Mouse (Mus musculus): ENCODE results near the gene H2-M10.5. TPM values are rescaled to one million over a fixed set of nuclear protein-coding genes. Genes with fewer than 3 reads are reported as not detected.
A peak's percentile ranks its signal among the peaks of the same experiment; 100 is the strongest.
"Not testable (repeated sequence)": the region's sequence is repeated elsewhere in the genome, so short reads cannot be mapped to it uniquely, and the experiment has no call there.

The H2-M10.5 gene
- polyA plus RNA-seq (2016; fragmentation: Nextera tagmentation; extraction: Ambion mirVana) = not detected in 2 replicates

GRCm38 (mm10) chr17:36772610-36773009 is at the start of gene H2-M10.5:
Gene H2-M10.5 (plus strand): TSS chr17:36772910.
- H3K36me3 ChIP-seq = not testable (repeated sequence)

DNA sequence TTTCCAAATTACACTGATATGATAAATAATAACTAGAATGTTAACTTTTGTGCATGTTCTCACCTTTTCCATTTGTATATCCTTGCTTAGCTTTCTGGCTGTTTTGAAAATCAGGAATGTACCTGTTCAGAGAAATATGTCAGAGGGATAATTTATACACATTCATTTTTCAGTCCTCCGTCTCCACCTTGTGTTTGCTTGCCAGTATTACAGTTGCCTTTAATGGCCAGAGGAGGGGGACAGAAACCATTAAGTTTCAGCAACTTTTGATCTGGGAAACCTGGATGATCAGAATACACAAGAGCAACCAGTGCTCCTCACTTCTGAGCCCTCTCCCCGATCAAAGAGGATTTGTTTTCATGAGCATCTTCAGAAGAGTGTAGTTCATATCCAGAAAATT is 46.7 kb upstream of the H2-M10.5 start:
- Histone ChIP-seq H3K27me3 (ENCODE audit: insufficient read depth, poor library complexity, severe bottlenecking) (no peaks in the 10 kb centered on the region; the same call in 1 of the 2 replicates), H3K36me3 (no peaks in the 10 kb centered on the region), H3K4me1 (no peaks in the 10 kb centered on the region), H3K4me3 (no peak overlapping the region), H3K9me3 (no peaks in the 10 kb centered on the region), H3K27ac (no peak overlapping the region)
- WGBS = 18% methylated on average over 2 of the region's 2 CpGs
- no peak for DNase-seq (ENCODE audit: low spot score)

More at GRCm38 (mm10) chr17:36772610-36773009, at the start of gene H2-M10.5:
- H3K4me1 ChIP-seq; H3K4me3 ChIP-seq; H3K9me3 ChIP-seq; DNase-seq (ENCODE audit: low spot score); H3K27me3 ChIP-seq (ENCODE audit: insufficient read depth, poor library complexity, severe bottlenecking); H3K27ac ChIP-seq: not testable (repeated sequence)
- 87% methylated on average over 2 of the region's 2 CpGs for WGBS

DNA sequence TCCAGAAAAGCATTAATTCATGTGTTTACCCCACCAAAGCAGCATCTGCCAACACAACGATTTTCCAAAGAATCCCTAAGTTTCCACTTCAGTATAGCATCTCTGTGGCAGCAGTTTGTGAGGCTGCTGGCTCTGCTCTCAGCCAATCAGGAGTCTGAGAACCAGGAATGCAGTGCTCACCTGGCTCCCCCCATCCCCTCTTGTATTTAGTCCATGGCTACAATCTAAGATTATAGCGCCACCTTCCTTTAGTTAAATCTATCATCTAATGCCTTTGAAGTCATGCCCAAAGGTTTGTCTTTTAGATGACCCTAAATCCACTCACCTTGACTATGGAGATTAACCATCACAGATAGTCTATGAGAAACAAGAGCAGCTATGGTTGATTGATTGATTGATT is 8.9 kb upstream of the H2-M10.5 start:
- Histone ChIP-seq H3K4me3 (no peak overlapping the region), H3K9me3 (no peaks in the 10 kb centered on the region), H3K4me1 (no peaks in the 10 kb centered on the region), H3K27me3 (ENCODE audit: insufficient read depth, poor library complexity, severe bottlenecking) (no peaks in the 10 kb centered on the region), H3K27ac (no peak overlapping the region), H3K36me3 (no peaks in the 10 kb centered on the region)
- WGBS = 53% methylated on average over 2 of the region's 2 CpGs
- DNase-seq (ENCODE audit: low spot score) = no peak

DNA sequence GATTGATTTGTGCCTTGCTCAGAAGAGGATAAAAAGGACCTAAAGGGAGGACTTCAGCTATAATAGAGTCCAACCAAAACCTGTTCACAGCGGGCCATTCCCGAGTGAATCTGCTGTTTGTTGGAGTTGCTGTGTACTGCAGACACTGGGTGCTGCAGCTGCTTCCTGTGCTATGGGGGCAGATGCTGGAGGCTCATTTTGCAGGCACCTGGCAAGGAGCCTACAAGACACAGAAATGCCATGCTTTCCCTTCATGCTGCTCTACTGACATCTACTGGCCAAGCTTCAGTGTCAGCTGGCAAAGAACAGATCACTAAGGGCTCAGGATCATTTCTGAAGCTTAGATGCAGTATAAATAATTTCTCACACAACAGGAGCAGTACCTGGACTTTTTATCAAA is 8.5 kb upstream of the H2-M10.5 start:
- not testable (repeated sequence) for DNase-seq (ENCODE audit: low spot score); H3K4me1 ChIP-seq; H3K27ac ChIP-seq; H3K36me3 ChIP-seq; H3K27me3 ChIP-seq (ENCODE audit: insufficient read depth, poor library complexity, severe bottlenecking); H3K4me3 ChIP-seq; H3K9me3 ChIP-seq
- 21% methylated on average over 2 of the region's 2 CpGs for WGBS

- WGBS = 60% methylated on average over 2 of the region's 2 CpGs
These were observed 7.3 kb upstream of the H2-M10.5 start for GRCm38 (mm10) chr17:36765403-36765802.

DNA sequence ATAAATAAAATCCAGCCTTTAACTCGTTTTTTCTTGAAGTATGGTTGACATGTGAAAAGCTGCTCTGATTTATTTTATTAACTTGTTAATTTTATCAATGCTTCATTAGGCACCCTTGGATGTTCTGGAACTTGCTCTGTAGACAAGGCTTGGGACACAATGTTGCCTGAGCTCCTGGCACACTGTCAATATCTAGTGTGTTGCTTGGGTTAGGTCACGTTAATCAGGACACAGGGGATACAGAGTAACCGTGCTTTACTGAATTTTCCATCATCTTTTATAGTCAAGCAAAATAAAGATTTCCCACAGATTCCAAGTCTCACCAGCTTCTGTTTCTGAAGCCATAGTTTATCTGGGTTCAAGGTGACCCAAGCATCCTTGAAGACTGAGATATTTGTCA is 8.8 kb downstream of the H2-M10.5 start:
- 61% methylated on average over 3 of the region's 3 CpGs for WGBS

More at GRCm38 (mm10) chr17:36765403-36765802, 7.3 kb upstream of the H2-M10.5 start:
- not testable (repeated sequence) for H3K27me3 ChIP-seq (ENCODE audit: insufficient read depth, poor library complexity, severe bottlenecking); H3K36me3 ChIP-seq; DNase-seq (ENCODE audit: low spot score); H3K9me3 ChIP-seq; H3K27ac ChIP-seq; H3K4me3 ChIP-seq; H3K4me1 ChIP-seq

GRCm38 (mm10) chr17:36786483-36786886 is 13.8 kb downstream of the H2-M10.5 start:
- WGBS = 54% methylated on average over 1 of the region's 1 CpGs
- not testable (repeated sequence) for H3K27me3 ChIP-seq (ENCODE audit: insufficient read depth, poor library complexity, severe bottlenecking); H3K4me1 ChIP-seq; H3K27ac ChIP-seq; H3K36me3 ChIP-seq; DNase-seq (ENCODE audit: low spot score); H3K9me3 ChIP-seq; H3K4me3 ChIP-seq

More for the DNA sequence above, 8.8 kb downstream of the H2-M10.5 start:
- no peaks in the 10 kb centered on the region for H3K4me1 ChIP-seq
- no peaks in the 10 kb centered on the region for H3K36me3 ChIP-seq
- H3K4me3 ChIP-seq = no peak overlapping the region
- no peaks in the 10 kb centered on the region for H3K27me3 ChIP-seq (ENCODE audit: insufficient read depth, poor library complexity, severe bottlenecking)
- H3K9me3 ChIP-seq = no peaks in the 10 kb centered on the region
- H3K27ac ChIP-seq = no peak overlapping the region
- DNase-seq (ENCODE audit: low spot score) = no peak

DNA sequence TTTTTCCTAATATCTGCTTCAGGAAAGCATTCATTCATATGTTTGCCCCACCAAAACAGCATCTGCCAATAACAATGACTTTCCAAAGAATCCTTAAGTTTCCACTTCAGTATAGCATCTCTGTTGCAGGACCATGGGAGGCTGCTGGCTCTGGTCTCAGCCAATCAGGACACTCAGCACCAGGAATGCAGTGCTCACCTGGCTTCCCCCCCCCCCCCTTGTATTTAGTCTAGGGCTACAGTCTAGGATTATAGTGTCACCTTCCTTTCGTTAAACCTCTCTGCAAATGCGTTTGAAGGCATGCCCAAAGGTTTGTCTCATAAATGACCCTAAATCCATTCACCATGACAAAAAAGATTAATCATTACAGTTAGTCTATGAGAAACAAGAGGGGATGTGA is 15.6 kb downstream of the H2-M10.5 start:
- Histone ChIP-seq H3K4me3 (no peak overlapping the region), H3K27me3 (ENCODE audit: insufficient read depth, poor library complexity, severe bottlenecking) (no peaks in the 10 kb centered on the region), H3K27ac (no peak overlapping the region), H3K4me1 (no peaks in the 10 kb centered on the region), H3K36me3 (no peaks in the 10 kb centered on the region), H3K9me3 (no peaks in the 10 kb centered on the region)
- 78% methylated on average over 2 of the region's 2 CpGs for WGBS
- no peak for DNase-seq (ENCODE audit: low spot score)

DNA sequence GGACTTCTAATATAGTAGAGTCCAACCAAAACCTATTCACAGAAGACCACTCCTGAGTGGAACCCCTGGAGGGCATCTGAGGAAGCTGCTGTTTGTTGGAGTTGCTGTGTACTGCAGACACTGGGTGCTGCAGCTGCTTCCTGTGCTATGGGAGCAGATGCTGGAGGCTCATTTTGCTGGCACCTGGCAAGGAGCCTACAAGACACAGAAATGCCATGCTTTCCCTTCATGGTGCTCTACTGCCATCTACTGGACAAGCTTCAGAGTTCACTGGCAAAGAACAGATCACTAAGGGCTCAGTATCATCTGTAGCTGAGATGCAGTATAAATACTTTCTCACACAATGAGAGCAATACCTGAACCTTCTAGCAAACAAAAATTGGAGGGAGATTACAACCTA is 16.1 kb downstream of the H2-M10.5 start:
- H3K4me1 ChIP-seq; H3K27me3 ChIP-seq (ENCODE audit: insufficient read depth, poor library complexity, severe bottlenecking); H3K27ac ChIP-seq; H3K9me3 ChIP-seq; H3K4me3 ChIP-seq; H3K36me3 ChIP-seq: not testable (repeated sequence)
- peak; percentile 79 for DNase-seq (ENCODE audit: low spot score)

GRCm38 (mm10) chr17:36799493-36799892 is 26.8 kb downstream of the H2-M10.5 start:
- Histone ChIP-seq H3K27ac (no peak overlapping the region), H3K4me1 (no peaks in the 10 kb centered on the region), H3K4me3 (no peak overlapping the region), H3K9me3 (no peaks in the 10 kb centered on the region), H3K36me3 (no peaks in the 10 kb centered on the region), H3K27me3 (ENCODE audit: insufficient read depth, poor library complexity, severe bottlenecking) (no peaks in the 10 kb centered on the region)
- no peak for DNase-seq (ENCODE audit: low spot score)
- WGBS = 77% methylated on average over 10 of the region's 10 CpGs

DNA sequence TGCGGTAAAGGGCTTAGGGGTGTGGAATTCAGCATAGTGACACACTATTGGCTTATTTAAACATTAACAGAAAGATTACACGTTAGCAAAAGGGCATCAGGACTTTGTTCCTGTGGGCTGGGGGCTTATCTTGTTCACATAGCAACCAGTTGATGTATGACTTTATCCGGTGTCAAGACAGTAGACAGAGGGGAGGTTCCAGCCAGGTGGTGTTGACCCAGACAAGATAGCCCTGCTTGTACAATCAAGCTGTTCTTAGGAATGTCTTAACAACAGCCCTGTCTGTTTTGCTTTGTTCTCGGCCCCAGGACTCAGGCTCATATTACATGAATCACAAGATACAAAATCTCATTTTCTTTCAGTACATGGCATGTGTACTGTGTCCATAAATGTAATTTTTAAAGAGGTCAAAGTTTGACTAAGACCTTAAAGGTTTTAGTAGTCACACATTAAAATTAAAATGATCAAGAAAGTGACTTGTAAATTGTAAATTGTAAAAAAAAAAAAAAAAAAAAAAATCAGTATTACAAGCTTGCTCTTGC is 27.3 kb downstream of the H2-M10.5 start:
- H3K36me3 ChIP-seq; H3K4me3 ChIP-seq; H3K9me3 ChIP-seq; H3K27me3 ChIP-seq (ENCODE audit: insufficient read depth, poor library complexity, severe bottlenecking); H3K27ac ChIP-seq; H3K4me1 ChIP-seq; DNase-seq (ENCODE audit: low spot score): not testable (repeated sequence)
- 37% methylated on average over 4 of the region's 4 CpGs for WGBS

DNA sequence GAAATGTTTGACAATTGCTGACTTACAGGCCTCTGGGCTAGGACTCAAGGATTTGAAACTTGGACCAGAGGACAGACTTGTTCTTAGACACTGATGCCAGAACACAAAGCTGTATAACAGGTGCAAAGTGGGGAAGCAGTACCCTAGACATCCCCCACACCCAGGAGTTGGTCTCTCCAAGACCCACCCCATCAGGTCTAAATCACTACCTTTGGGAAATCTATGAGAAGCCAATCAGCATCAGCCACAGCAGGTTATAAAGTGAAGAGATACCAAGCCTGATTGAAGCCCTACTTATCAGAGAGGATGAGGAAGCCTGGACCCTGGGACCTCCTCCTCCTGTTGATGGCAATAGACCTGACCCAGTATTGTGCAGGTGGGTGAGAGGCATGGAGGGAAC is 39.2 kb downstream of the H2-M10.5 start, which contains the start of gene H2-M10.6:
TSS of gene H2-M10.6 (plus strand) at position 301 of the 400 bp plus-strand sequence.
- no peak within 1 kb of the TSS for H3K4me3 ChIP-seq
- H3K36me3 ChIP-seq = no peaks in the 10 kb centered on the region
- H3K27me3 ChIP-seq (ENCODE audit: insufficient read depth, poor library complexity, severe bottlenecking) = no peaks in the 10 kb centered on the region
- H3K27ac ChIP-seq = no peak within 1 kb of the TSS
- no peak for DNase-seq (ENCODE audit: low spot score)
- H3K4me1 ChIP-seq = no peaks in the 10 kb centered on the region
- no peaks in the 10 kb centered on the region for H3K9me3 ChIP-seq

DNA sequence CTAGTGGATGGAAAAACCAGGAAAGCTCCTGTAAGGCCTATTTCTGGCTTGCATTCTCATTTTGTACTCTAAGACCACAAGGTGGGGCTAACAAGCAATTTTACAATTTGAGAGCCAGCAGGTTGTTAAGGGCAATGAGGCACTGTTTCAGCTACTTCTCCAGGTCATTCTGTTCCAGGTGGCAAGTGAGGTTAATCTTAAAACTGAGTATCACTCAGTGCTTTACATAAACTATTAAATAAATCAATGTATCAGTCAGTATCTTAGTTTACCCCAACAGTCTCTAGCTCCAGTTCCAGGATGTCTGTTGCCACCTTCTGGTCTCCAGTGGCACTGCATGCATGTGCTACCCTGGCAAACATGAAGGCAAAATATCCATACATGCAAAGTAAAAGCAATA is 51.3 kb downstream of the H2-M10.5 start:
- H3K27ac ChIP-seq = no peak overlapping the region
- H3K9me3 ChIP-seq = no peaks in the 10 kb centered on the region
- H3K36me3 ChIP-seq = no peaks in the 10 kb centered on the region
- DNase-seq (ENCODE audit: low spot score) = no peak
- no peaks in the 10 kb centered on the region for H3K4me1 ChIP-seq
- H3K4me3 ChIP-seq = no peak overlapping the region
- no peaks in the 10 kb centered on the region for H3K27me3 ChIP-seq (ENCODE audit: insufficient read depth, poor library complexity, severe bottlenecking)

DNA sequence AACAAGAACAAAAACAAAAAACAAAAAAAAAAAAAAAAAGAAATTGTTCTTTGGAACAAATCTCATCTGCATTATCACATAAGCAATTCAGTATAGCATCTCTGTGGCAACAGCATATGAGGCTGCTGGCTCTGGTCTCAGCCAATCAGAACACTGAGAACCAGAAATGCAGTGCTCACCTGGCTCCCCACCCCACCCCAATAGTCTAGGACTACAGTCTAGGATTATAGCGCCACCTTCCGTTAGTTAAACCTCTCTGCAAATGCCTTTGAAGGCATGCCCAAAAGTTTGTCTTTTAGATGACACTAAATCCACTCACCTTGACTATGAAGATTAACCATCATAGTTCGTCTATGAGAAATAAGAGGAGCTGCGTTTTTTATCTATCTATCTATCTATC is 52.8 kb downstream of the H2-M10.5 start:
- no peak for DNase-seq (ENCODE audit: low spot score)
- Histone ChIP-seq H3K9me3 (no peaks in the 10 kb centered on the region), H3K27me3 (ENCODE audit: insufficient read depth, poor library complexity, severe bottlenecking) (no peaks in the 10 kb centered on the region), H3K4me1 (no peaks in the 10 kb centered on the region), H3K36me3 (no peaks in the 10 kb centered on the region), H3K4me3 (no peak overlapping the region), H3K27ac (no peak overlapping the region)
- 22% methylated on average over 4 of the region's 4 CpGs for WGBS
